Mouse (Mus musculus) G1E (cell line): ENCODE data around the gene Cd5l.
A peak's percentile ranks its signal among the peaks of the same experiment; 100 is the strongest.

Experiments used
- CTCF ChIP-seq: IDR thresholded peaks from 2 replicates; pipeline ENCODE4 v1.5.1; 2012; ENCODE audit warnings: low read depth, low read length, inconsistent platforms, mixed read lengths
- GATA1 ChIP-seq: IDR thresholded peaks from 2 replicates; pipeline ENCODE4 v1.6.1; 2012; ENCODE audit warnings: borderline replicate concordance, low read length, inconsistent platforms, mixed read lengths
- GATA2 ChIP-seq: IDR thresholded peaks from 2 replicates; pipeline ENCODE4 v1.6.1; 2012; ENCODE audit warnings: low read depth, low read length, inconsistent platforms, borderline replicate concordance
- POLR2AphosphoS5 ChIP-seq: IDR thresholded peaks from 2 replicates; pipeline ENCODE4 v1.6.1; 2012; ENCODE audit warnings: low read depth, low read length, inconsistent platforms; ENCODE audit not compliant: insufficient replicate concordance
- TAL1 ChIP-seq: conservative IDR thresholded peaks from 2 replicates; pipeline ENCODE4 v1.6.1; 2012; ENCODE audit warnings: low read depth, low read length, inconsistent platforms, mixed read lengths

- no peak for TF ChIP-seq TAL1
- 0 out of 2 replicates have a peak, but pooled peaks have one; percentile 18 for TF ChIP-seq CTCF
- TF ChIP-seq GATA1, result no peak
- no peak for TF ChIP-seq POLR2AphosphoS5
- TF ChIP-seq GATA2, result no peak
These were observed 50.5 kb downstream of the Cd5l start for GRCm38 (mm10) chr3:87408171-87408570.
